Mouse (Mus musculus): ENCODE results near the gene Unc119b.
A peak's percentile ranks its signal among the peaks of the same experiment; 100 is the strongest.
"Not testable (repeated sequence)": the region's sequence is repeated elsewhere in the genome, so short reads cannot be mapped to it uniquely, and the experiment has no call there.

Gene Unc119b

DNA sequence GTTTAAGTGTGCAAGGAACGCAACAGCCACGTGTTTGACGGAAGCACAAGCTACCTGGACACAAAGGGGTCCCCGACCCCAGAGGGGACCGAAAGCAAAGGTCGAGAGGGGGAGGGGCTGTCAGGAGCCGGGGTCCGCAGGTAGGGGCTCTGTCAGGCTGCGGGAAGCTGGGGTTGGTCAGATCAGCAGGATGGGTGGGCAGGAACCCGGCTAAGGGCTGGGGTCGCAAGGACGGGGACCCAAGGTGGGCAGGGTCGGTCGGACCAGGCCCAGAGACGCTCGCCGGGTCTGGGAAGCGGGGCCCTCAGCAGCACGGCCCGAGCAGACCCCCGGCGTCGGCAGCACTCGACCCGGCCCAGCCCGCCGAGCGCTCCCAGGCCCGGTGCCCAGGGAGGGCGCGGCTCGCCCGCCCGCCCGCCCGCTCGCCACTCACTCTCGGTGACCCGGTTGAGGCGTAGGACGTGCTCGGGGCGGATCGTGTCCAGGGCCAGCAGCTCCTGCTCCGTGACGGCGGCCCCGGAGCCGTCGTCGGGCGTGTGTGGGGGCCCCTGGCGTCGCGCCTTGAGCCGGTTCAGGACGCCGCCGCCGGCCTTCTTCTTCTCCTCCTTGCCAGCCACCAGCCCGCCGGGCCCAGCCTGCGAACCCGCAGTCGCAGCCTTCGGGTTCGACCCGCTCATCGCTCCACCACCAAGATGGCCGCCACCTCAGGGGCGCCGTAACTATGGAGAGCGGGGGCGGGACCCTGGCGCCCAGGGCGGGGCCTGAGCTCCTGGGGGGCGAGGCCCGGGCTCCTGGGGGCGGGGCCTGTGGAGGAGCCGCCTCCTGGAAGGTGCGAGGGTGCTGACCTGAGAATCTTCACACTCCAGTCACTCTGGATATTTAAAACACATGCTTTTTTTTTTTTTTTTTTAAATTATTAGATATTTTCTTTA lies at the start of gene Unc119b:
TSS of gene Unc119b (minus strand) at position 742 of the 932 bp plus-strand sequence.
- peak; percentile 79 for DNase-seq (ENCODE audit: low read depth, low spot score)

DNA sequence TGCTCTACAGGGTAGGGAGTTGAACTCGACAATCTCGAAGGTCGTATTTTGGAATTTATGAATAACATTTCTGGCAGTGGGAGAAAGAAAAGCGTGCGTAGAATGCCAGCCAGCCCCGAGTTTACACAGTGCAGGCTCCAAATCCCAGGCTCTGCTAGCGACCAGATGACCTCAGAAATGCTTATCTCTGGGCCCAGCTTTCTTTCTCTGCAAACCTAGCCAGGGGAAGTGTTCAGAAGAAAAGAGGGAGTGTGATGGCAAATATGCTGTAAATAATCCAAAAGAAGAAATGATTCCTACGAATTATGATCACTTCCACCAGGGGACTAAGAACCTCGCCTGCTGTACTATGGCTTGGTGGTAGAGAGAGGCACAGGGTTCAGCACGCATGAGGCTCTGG lies 48.7 kb upstream of the Unc119b start:
- DNase-seq (ENCODE audit: low read depth, low spot score) = no peak

DNA sequence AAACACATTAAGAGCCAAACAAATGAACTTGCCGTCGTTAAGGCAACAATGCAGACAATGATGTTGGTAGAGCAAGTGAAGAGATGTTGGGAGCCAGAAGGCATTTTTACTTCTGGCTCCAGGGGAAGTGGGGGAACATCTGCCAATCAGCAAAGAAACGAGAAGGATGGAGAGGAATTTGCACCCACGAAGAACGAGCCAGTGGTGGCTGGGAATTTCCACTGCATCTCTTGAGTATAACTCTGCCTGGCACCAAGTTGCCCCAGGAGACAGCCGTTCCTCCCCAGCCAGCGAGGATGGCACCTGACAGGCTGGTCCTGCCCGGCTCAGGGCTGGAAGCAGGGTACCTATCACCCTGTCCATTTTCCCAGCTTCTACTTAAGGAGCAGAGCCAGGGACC lies 48.1 kb upstream of the Unc119b start:
- no peak for DNase-seq (ENCODE audit: low read depth, low spot score)

DNA sequence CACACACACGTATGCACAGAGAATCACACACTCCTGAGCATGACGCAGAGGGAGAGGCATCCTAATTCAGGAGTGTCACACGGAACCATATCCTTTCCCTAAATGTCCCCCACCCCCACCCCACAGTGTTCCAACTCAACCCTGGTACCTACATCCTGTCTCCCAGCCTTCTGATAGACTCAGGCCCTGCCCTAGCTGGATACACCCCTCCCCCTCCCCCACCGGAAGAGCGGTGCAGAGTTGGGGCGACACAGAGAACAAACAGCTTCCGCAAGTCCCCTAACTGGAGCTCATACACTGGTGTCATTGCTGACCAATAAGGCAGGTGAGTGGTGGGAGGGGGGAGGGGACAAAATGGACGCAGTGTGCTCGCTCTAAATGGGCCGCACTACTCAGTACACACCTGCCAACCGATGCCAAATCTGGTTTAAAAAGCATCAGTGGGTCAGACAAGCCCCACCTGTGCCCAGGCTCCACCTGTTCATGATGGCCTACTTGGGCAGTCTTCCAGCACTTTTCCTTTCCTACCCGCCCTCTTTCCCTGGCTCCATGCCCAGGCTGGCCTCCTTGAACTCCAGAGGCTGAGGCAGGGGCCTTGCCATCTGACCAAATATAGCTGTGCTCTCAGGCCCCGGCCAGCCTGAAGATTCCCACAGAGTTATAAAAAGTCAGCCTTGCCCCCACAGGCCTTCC lies 46.6 kb upstream of the Unc119b start:
- DNase-seq (ENCODE audit: low read depth, low spot score) = no peak

DNA sequence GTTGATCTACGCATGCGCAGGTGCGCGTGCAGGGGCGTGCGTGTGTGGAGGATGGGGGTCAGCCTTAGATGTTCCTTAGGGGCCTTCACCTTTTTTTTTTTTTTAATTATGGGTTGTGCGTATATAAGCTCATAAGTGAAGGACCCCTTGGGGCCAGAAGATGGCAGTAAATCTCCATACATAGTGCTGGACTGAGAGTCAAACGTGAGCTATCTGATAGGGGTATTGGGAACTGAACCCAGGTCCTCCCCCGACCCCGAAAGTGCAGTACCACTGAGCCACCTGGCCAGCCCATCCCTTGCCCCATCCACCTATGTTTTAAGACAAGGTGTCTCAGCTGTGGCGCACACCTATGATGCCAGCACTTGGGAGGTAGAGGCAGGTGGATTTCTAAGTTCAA lies 44.8 kb upstream of the Unc119b start:
- DNase-seq (ENCODE audit: low read depth, low spot score) = no peak

DNA sequence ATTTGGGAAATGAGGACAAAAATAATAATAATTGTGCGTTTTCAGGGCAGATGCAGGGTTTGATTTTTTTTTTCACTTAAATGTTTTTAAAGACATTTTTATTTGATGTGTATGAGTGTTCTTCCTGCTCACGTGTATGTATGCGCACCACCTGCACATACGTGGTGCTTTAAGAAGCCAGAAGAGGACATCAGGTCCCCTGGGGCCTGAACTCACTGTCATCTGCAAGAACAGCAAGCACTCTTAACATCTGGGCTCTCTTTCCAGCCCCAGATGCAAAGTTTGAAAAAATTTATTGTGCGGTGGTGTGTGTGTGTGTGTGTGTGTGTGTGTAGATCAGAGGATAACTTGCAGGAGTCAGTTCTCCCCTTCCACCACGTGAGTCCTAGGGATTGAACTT lies 43.1 kb upstream of the Unc119b start:
- no peak for DNase-seq (ENCODE audit: low read depth, low spot score)

DNA sequence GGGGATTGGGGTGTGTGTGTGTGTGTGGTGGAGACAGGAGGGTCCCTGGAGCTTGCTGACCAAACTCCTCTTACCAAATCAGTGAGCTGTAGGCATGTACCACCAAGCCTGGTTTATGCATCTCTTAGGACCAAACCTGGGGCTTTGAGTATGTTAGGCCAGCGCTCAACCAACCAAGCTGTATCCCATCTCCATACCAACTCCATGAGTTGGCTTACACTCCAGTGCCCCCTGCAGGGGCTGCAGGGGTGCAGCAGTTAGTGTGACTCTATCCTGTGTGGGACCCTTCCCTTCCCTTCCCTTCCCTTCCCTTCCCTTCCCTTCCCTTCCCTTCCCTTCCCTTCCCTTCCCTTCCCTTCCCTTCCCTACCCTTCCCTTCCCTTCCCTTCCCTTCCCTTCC lies 39.8 kb upstream of the Unc119b start:
- DNase-seq (ENCODE audit: low read depth, low spot score) = no peak

DNA sequence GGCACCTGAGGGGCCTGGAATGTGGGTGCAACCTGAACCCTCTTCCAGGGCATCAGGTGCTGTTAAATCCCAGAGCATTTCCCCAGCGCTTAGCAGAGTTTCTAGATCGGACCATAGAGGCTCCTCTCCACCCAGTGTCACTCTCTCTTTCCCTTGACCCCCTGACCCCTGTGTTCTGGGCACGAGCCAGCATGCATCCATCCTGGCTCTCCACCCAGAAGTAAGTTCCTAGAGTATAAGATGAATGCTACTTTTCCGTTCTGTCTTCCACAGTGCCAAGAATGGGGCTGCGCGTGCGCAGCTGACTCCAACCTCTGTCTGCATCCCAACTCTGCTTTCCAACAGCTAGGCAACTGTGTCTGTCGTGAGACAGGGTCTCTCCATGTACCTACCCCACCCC lies 35.4 kb upstream of the Unc119b start:
- DNase-seq (ENCODE audit: low read depth, low spot score) = no peak

DNA sequence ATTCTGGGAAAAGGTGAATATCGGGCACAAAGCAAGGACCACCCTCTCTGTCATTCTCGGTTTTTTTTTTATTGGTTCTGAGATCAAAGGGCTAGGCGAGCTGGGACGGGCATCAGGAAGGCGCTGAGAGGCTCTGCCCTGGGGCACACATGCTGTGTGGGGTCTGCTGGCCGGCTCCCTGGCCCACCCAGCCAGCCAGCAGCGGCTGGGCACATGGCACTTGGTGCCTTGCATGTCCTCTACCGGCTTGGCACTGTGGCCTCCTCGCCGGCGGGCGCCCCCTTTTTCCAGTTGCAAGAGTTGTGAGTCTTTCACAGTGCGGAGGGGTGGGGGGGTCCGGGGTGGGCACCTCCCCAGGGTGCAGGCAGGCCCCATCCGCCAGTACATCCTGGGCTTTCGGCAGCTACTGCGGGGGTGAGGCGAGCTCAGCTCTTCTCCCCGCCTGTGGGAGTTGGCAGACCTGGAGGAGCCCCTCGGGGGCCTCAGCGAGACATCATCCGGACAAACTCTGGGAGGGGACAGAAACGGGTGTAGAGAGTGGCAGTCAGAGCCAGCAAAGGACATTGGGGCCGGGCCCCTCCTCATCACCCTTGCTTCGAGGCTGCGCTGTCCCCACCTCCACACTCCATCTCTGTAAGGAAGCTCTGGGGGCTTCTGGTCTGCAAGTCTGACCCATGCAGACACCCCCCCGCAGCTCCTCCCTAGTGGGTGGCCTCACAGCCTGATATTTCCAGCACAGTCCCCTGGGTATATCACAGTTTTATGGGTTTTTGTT lies 34.1 kb upstream of the Unc119b start:
- no peak for DNase-seq (ENCODE audit: low read depth, low spot score)

DNA sequence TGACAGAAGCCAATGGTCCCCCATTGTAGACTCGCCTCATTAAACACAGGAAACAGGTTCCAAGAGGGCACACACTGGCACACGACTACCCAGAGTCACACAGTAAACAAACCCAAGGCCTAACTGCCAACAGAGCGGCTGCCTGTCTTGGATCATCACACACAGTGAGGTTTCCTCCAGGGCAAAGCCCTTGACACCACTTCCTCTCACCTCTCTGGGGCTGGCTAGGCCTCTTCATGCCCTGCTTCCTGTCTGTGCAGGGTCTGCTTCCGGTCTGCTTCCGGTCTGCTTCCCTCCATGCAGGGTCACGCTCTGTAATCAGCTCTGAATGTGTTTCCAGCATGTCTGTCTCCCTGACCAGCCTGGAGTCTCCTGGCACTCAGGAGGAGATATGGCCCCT lies 32.6 kb upstream of the Unc119b start:
- DNase-seq (ENCODE audit: low read depth, low spot score) = no peak

DNA sequence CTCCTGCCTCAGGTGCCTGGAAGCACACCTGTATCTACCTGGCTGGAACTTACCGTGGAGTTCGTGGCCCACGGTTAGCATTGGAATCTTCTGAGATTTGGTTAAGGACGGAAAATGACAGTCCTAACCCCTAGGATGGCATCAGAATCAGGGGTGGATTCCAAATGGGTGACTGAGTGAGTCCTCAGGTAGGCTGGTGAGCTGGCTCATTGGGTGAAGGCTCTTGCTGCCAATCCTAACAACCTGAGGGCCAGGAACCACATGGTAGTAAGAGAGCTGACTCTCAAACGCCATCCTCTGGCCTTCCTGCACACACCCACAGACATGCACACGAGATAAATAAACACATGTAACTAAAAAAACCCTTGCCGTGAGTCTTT lies 32.0 kb upstream of the Unc119b start:
- DNase-seq (ENCODE audit: low read depth, low spot score) = no peak

DNA sequence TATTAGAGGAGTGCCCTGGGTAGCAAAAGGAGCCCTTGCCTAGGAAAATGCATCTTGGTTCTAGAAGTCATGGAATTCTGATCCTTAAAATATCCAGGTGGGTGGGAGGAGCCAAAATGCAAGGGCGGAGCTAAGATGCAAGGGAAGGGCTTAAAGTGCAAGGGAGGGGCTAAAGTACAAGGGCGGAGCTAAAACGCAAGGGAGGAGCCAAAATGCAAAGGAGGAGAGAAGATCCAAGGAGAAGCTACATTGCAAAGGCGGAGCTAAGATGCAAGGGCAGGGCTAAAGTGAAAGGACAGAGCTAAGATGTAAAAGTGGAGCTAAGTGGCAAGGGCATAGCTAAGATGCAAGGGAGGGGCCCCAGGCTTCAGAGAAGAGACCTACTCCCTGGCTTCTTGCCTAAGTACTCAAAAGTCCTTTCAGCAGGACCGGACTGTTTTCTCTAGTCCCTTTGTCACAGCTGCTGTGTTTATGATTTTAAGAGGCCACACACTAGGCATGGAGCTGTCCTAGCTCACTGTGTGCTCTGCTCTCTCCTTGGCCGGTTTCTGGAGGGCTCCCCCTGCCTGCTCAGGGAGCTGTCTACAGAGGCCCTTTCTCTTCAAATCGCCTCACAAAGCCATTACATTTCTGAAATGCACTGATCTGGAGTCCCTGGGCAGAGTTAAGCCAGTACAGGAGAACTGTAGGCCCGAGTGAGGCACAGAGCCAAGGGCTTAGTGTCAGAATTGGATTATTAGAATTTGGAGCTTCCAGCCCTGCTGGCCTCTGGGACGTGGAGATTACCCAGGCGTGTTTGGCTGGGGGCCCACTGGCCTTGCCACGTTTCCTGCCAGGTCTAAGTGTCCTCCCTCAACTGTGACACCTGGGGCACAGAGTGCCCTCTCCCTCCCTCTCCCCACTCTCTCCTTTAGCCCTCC lies 31.4 kb upstream of the Unc119b start:
- DNase-seq (ENCODE audit: low read depth, low spot score) = no peak

DNA sequence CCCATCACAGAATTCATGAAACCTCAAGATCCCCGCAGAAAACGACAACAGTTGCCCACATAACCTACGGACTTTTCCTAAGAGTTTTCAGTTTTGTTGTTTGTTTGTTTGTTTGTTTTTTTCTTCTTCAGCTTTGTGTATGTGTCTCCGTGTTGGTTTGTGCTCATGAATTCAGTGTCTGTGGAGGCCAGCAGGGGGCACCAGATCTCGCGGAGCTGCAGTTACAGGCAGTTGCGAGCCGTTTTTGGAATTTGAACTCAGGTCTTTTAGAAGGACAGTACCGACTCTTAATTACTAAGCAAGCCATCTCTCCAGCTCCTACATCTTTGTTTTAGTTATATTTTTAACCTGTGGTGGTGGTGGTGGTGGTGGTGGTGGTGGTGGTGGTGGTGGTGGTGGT lies 30.6 kb upstream of the Unc119b start:
- no peak for DNase-seq (ENCODE audit: low read depth, low spot score)

DNA sequence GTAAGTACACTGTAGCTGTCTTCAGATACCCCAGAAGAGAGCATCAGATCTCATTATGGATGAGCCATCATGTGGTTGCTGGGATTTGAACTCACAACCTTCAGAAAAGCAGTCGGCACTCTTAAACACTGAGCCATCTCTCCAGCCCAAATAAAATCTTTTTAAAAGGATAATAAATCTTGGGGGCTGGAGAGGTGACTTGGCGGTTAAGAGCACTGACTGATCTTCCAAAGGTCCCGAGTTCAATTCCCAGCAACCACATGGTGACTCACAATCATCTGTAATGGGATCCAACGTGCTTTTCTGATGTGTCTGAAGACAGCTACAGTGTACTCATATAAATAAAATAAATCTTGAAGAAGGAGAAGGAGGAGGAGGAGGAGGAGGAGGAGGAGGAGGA lies 29.7 kb upstream of the Unc119b start:
- not testable (repeated sequence) for DNase-seq (ENCODE audit: low read depth, low spot score)

DNA sequence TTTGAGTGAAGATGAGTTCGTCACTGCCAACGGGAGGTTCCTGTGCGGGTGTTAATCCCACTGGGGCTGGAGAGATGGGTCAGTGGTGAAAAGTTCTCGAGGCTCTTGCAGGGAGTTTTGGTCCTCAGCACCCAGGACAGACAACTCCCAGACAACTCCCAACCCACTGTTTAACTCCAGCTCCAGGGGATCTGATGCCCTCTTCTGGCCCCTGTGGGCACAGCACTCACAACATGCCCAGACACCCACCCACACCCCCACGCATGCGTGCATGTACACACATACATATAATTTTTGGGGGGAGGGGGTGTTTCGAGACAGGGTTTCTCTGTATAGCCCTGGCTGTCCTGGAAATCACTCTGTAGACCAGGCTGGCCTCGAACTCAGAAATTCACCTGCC lies 28.8 kb upstream of the Unc119b start:
- no peak for DNase-seq (ENCODE audit: low read depth, low spot score)

DNA sequence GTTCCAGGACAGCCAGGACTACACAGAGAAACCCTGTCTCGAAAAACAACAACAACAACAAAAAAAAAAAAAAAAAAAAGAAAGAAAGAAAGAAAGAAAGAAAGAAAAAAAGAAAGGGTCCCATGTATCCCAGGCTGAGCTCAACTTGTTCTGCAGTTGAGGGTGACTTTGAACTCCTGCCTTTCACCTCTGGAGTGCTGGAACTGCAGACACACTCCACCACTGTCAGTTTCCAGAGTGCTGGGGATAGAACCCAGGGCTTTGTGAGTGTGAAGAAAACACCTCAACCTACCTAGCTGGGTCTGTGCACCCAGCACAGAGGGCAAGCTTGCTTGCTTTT lies 27.1 kb upstream of the Unc119b start:
- not testable (repeated sequence) for DNase-seq (ENCODE audit: low read depth, low spot score)

DNA sequence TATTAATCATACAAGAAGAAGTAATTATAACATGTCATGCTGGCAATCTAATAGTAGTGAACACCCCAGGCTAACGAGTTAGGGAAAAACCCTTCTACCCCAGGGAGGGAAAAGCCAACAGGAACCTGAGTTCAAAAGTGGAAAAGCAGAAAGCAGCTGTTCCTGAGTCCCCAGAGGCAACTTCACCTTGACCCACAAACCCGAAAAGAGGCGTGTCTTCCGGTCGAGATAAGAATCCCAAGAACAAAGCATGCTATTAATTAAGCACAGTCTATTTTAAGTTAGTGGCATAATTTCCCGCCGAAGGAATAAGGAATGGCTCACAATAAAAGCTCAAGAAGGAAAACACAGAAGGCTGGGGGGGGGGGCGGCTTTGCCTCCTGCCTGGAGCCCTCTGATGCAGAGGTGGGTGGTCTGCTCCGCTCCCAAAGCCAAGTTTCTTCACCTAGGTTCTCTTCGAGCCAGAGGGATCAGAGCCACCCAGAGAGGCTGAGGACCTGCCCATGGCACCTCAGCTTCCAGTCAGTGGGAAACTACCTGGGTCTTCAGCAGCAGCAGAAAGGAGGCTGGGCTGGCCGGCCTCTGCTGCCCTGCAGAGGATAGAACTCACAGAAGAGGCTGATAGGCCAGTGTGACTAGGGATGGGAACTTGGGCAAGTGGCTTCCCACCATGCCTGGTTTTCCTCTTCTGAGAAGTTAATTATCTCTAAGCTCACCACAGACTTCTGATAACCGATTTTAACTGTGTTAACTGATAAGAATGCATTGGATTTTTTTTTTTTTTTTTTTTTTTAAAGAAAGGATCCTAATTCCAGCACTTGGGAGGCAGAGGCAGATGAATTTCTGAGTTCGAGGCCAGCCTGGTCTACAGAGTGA lies 26.5 kb upstream of the Unc119b start:
- no peak for DNase-seq (ENCODE audit: low read depth, low spot score)

DNA sequence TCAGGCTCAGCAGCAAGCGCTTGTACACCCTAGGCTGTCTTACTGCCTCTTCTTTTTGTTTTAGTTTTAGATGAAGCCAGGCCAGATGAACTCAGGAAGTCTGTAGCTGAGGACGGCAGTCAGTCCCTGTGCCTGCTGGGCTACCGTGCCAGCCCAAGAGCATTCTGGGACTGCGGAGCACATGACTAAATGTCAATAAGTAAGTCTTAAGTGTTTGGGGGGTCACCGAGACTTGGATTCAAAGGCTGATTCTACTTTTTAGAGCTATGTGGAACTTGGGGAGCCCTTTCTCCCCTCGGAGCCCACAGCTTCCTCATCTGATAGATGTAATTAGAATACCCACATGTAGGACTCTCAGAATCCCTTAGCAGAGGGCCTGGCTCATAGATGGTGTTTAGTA lies 25.9 kb upstream of the Unc119b start:
- no peak for DNase-seq (ENCODE audit: low read depth, low spot score)

DNA sequence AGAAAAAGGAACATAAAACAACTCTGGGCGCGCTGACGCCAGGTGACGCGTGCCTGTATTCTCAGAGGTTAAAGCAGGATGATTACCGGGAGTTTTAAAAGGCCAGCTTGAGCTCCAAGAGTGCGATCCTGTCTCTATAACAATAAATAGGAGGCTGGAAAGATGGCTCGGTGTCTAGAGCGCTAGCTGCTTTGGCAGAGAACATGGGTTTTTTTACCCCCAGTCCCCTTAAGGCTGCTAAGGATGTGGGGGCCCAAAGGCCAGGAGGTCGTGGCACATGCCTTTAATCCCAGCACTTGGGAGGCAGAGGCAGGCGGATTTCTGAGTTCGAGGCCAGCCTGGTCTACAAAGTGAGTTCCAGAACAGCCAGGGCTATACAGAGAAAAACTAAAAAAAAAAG lies 24.4 kb upstream of the Unc119b start:
- DNase-seq (ENCODE audit: low read depth, low spot score) = no peak
